Mouse (Mus musculus): ENCODE results near the gene Arhgap18.

GRCm38 (mm10) chr10:26854556-26855100, 101.4 kb downstream of the Arhgap18 start:
- no peak for TF ChIP-seq USF1 (IDR thresholded peaks at IDR 0.05; ENCODE audit: low read depth)
- TF ChIP-seq CTCF (IDR thresholded peaks at IDR 0.05; ENCODE audit: control insufficient read depth, insufficient read depth, insufficient read length) = no peak
- TF ChIP-seq MAX (IDR thresholded peaks at IDR 0.05) = no peak
- TF ChIP-seq CEBPB (IDR thresholded peaks at IDR 0.05; ENCODE audit: low read depth) = no peak
- TF ChIP-seq FOSL1 (IDR thresholded peaks at IDR 0.05; ENCODE audit: insufficient read depth, low read length, poor library complexity, severe bottlenecking) = peak; percentile 77
